Mouse (Mus musculus): ENCODE data around the gene Ppp1r18. TPM values are rescaled to one million over a fixed set of nuclear protein-coding genes. Genes with fewer than 3 reads are reported as not detected.

Gene Ppp1r18
- polyA plus RNA-seq, 1 experiment, result 48.9 TPM

GRCm38 (mm10) chr17:35917463-35918251 is 52.3 kb downstream of the Ppp1r18 start:
- DNase-seq (ENCODE audit: low read depth), result peak; percentile 97
- TF ChIP-seq POLR2A (IDR thresholded peaks at IDR 0.05; ENCODE audit: borderline replicate concordance, extremely low read depth, insufficient read depth, insufficient read length, poor library complexity, severe bottlenecking), result no peak
- no peak for TF ChIP-seq CTCF (IDR thresholded peaks at IDR 0.05; ENCODE audit: borderline replicate concordance, extremely low read depth, insufficient read depth, insufficient read length)

- peak; percentile 90 for DNase-seq (ENCODE audit: low read depth)
- TF ChIP-seq POLR2A (IDR thresholded peaks at IDR 0.05; ENCODE audit: borderline replicate concordance, extremely low read depth, insufficient read depth, insufficient read length, poor library complexity, severe bottlenecking) (no peak), CTCF (IDR thresholded peaks at IDR 0.05; ENCODE audit: borderline replicate concordance, extremely low read depth, insufficient read depth, insufficient read length) (no peak)
These were observed 53.1 kb downstream of the Ppp1r18 start for GRCm38 (mm10) chr17:35918276-35919059.

- no peak for TF ChIP-seq CTCF (IDR thresholded peaks at IDR 0.05; ENCODE audit: borderline replicate concordance, extremely low read depth, insufficient read depth, insufficient read length)
- TF ChIP-seq POLR2A (IDR thresholded peaks at IDR 0.05; ENCODE audit: borderline replicate concordance, extremely low read depth, insufficient read depth, insufficient read length, poor library complexity, severe bottlenecking), result no peak
- DNase-seq (ENCODE audit: low read depth), result peak; percentile 99
These were observed 53.8 kb downstream of the Ppp1r18 start for GRCm38 (mm10) chr17:35919060-35919715.

- TF ChIP-seq CTCF (IDR thresholded peaks at IDR 0.05; ENCODE audit: borderline replicate concordance, extremely low read depth, insufficient read depth, insufficient read length), result no peak
- DNase-seq (ENCODE audit: low read depth), result no peak
These were observed 54.5 kb downstream of the Ppp1r18 start for GRCm38 (mm10) chr17:35919864-35920301.

GRCm38 (mm10) chr17:35920384-35920783 is 55.0 kb downstream of the Ppp1r18 start:
- no peak for TF ChIP-seq POLR2A (IDR thresholded peaks at IDR 0.05; ENCODE audit: borderline replicate concordance, extremely low read depth, insufficient read depth, insufficient read length, poor library complexity, severe bottlenecking)
- DNase-seq (ENCODE audit: low read depth), result peak; percentile 14

- DNase-seq (ENCODE audit: low read depth), result peak; percentile 76
- peak; percentile 57; the same call in 1 of the 2 replicates for TF ChIP-seq CTCF (IDR thresholded peaks at IDR 0.05; ENCODE audit: borderline replicate concordance, extremely low read depth, insufficient read depth, insufficient read length)
- no peak for TF ChIP-seq POLR2A (IDR thresholded peaks at IDR 0.05; ENCODE audit: borderline replicate concordance, extremely low read depth, insufficient read depth, insufficient read length, poor library complexity, severe bottlenecking)
These were observed 55.6 kb downstream of the Ppp1r18 start for GRCm38 (mm10) chr17:35920862-35921562.

GRCm38 (mm10) chr17:35921710-35922109 is 56.3 kb downstream of the Ppp1r18 start:
- DNase-seq (ENCODE audit: low read depth), result no peak
- TF ChIP-seq CTCF (IDR thresholded peaks at IDR 0.05; ENCODE audit: borderline replicate concordance, extremely low read depth, insufficient read depth, insufficient read length), result no peak

- DNase-seq (ENCODE audit: low read depth), result no peak
- TF ChIP-seq POLR2A (IDR thresholded peaks at IDR 0.05; ENCODE audit: borderline replicate concordance, extremely low read depth, insufficient read depth, insufficient read length, poor library complexity, severe bottlenecking), result no peak
- no peak for TF ChIP-seq CTCF (IDR thresholded peaks at IDR 0.05; ENCODE audit: borderline replicate concordance, extremely low read depth, insufficient read depth, insufficient read length)
These were observed 57.2 kb downstream of the Ppp1r18 start for GRCm38 (mm10) chr17:35922566-35922965.

- DNase-seq (ENCODE audit: low read depth), result no peak
- no peak for TF ChIP-seq POLR2A (IDR thresholded peaks at IDR 0.05; ENCODE audit: borderline replicate concordance, extremely low read depth, insufficient read depth, insufficient read length, poor library complexity, severe bottlenecking)
- TF ChIP-seq CTCF (IDR thresholded peaks at IDR 0.05; ENCODE audit: borderline replicate concordance, extremely low read depth, insufficient read depth, insufficient read length), result no peak
These were observed 57.9 kb downstream of the Ppp1r18 start for GRCm38 (mm10) chr17:35923281-35923680.

Other genes with a start within 250 kb of the Ppp1r18 start
- not detected in 2 replicates for gene Gm9573, start 239.0 kb upstream of the Ppp1r18 start, polyA plus RNA-seq (2012; rRNA removed)
- 0.05 and 0.11 TPM in 2 replicates for gene Mucl3, start 221.9 kb upstream of the Ppp1r18 start, polyA plus RNA-seq (2012; rRNA removed)
- 36.8 and 40.6 TPM in 2 replicates for gene Vars2, start 198.0 kb upstream of the Ppp1r18 start, polyA plus RNA-seq (2012; rRNA removed)
- gene Gtf2h4, start 191.9 kb upstream of the Ppp1r18 start, polyA plus RNA-seq (2012; rRNA removed), result 28.8 and 40.8 TPM in 2 replicates
- gene Ddr1, start 161.0 kb upstream of the Ppp1r18 start, polyA plus RNA-seq (2012; rRNA removed), result 99.6 and 112 TPM in 2 replicates
- gene Ier3, start 43.9 kb upstream of the Ppp1r18 start, polyA plus RNA-seq (2012; rRNA removed), result 4.8 and 5.1 TPM in 2 replicates
- gene Flot1, start 42.4 kb upstream of the Ppp1r18 start, polyA plus RNA-seq (2012; rRNA removed), result 87.1 and 101 TPM in 2 replicates
- 3,347 and 3,555 TPM in 2 replicates for gene Tubb5, start 27.3 kb upstream of the Ppp1r18 start, polyA plus RNA-seq (2012; rRNA removed)
- gene Mdc1, start 24.1 kb upstream of the Ppp1r18 start, polyA plus RNA-seq (2012; rRNA removed), result 18.8 and 23.7 TPM in 2 replicates
- 26.9 and 38.3 TPM in 2 replicates for gene Nrm, start 4.3 kb upstream of the Ppp1r18 start, polyA plus RNA-seq (2012; rRNA removed)
- gene Dhx16, start 14.2 kb downstream of the Ppp1r18 start, polyA plus RNA-seq (2012; rRNA removed), result 66.0 and 71.9 TPM in 2 replicates
- gene 2310061I04Rik, start 31.8 kb downstream of the Ppp1r18 start, polyA plus RNA-seq (2012; rRNA removed), result 83.5 and 92.4 TPM in 2 replicates
- gene Atat1, start 44.5 kb downstream of the Ppp1r18 start, polyA plus RNA-seq (2012; rRNA removed), result 638 and 656 TPM in 2 replicates
- gene Mrps18b, start 50.8 kb downstream of the Ppp1r18 start, polyA plus RNA-seq (2012; rRNA removed), result 43.9 and 51.4 TPM in 2 replicates
- 52.8 and 60.8 TPM in 2 replicates for gene Ppp1r10, start 50.8 kb downstream of the Ppp1r18 start, polyA plus RNA-seq (2012; rRNA removed)
- gene Abcf1, start 104.2 kb downstream of the Ppp1r18 start, polyA plus RNA-seq (2012; rRNA removed), result 78.3 and 89.3 TPM in 2 replicates
- 31.2 and 52.4 TPM in 2 replicates for gene Gnl1, start 114.3 kb downstream of the Ppp1r18 start, polyA plus RNA-seq (2012; rRNA removed)
- 72.1 and 81.6 TPM in 2 replicates for gene Prr3, start 114.6 kb downstream of the Ppp1r18 start, polyA plus RNA-seq (2012; rRNA removed)
- gene H2-T24, start 155.0 kb downstream of the Ppp1r18 start, polyA plus RNA-seq (2012; rRNA removed), result 0.08 and 0.19 TPM in 2 replicates
- 5.4 and 9.9 TPM in 2 replicates for gene H2-T23, start 167.3 kb downstream of the Ppp1r18 start, polyA plus RNA-seq (2012; rRNA removed)
- gene H2-T22, start 177.2 kb downstream of the Ppp1r18 start, polyA plus RNA-seq (2012; rRNA removed), result 6.5 and 8.0 TPM in 2 replicates
- gene Gm6034, start 177.4 kb downstream of the Ppp1r18 start, polyA plus RNA-seq (2012; rRNA removed), result not detected in 2 replicates
- gene Gm11127, start 192.8 kb downstream of the Ppp1r18 start, polyA plus RNA-seq (2012; rRNA removed), result 0.06 TPM in 1 of 2 replicates, not detected in the other